Mouse (Mus musculus): ENCODE measurements around the gene Abcc4. TPM values are rescaled to one million over a fixed set of nuclear protein-coding genes. Genes with fewer than 3 reads are reported as not detected.

The Abcc4 gene
- 1 to 10 TPM; 7.9 to 9.6 TPM for total RNA-seq (2021)
- long read RNA-seq, experiment 1, full-length matches to known transcripts, result 4 of 8 reads
- long read RNA-seq, experiment 1, partial matches to known transcripts, result 1 of 8 reads
- long read RNA-seq, experiment 1, other reads (novel, unspliced or antisense), result 3 of 8 reads
- long read RNA-seq, experiment 2, full-length matches to known transcripts, result 6 of 11 reads
- long read RNA-seq, experiment 2, partial matches to known transcripts, result 4 of 11 reads
- long read RNA-seq, experiment 2, other reads (novel, unspliced or antisense), result 1 of 11 reads

GRCm38 (mm10) chr14:118705808-118706731, at the start of gene Abcc4:
Gene Abcc4, minus strand, starts transcription at chr14:118706219.
- intact Hi-C loops (cut with DNase I), result loop anchor here (5.0 kb wide), 1 partner anchor 61 kb away; no protein-coding TSS in a partner anchor
- peak; percentile 45 to 60 for DNase-seq (ENCODE audit: low spot score in 2 of 2)

- intact Hi-C loops (cut with DNase I), result no loop called here
Measured at GRCm38 (mm10) chr14:118751193-118751753, 45.3 kb upstream of the Abcc4 start.

GRCm38 (mm10) chr14:118750505-118751192, 44.6 kb upstream of the Abcc4 start:
- no peak for DNase-seq (ENCODE audit: low spot score in 2 of 2)
- intact Hi-C loops (cut with DNase I), result no loop called here

More at GRCm38 (mm10) chr14:118751193-118751753, 45.3 kb upstream of the Abcc4 start:
- DNase-seq (ENCODE audit: low spot score in 2 of 2), result no peak

- no peak for DNase-seq (ENCODE audit: low spot score in 2 of 2)
- intact Hi-C loops (cut with DNase I), result no loop called here
Measured at GRCm38 (mm10) chr14:118749715-118750114, 43.7 kb upstream of the Abcc4 start.

GRCm38 (mm10) chr14:118749068-118749467, 43.0 kb upstream of the Abcc4 start:
- intact Hi-C loops (cut with DNase I), result no loop called here
- DNase-seq (ENCODE audit: low spot score in 2 of 2), result no peak

GRCm38 (mm10) chr14:118742862-118743261, 36.8 kb upstream of the Abcc4 start:
- intact Hi-C loops (cut with DNase I), result no loop called here
- no peak for DNase-seq (ENCODE audit: low spot score in 2 of 2)

GRCm38 (mm10) chr14:118741780-118742179, 35.8 kb upstream of the Abcc4 start:
- intact Hi-C loops (cut with DNase I), result no loop called here
- no peak for DNase-seq (ENCODE audit: low spot score in 2 of 2)

GRCm38 (mm10) chr14:118737251-118737888, 31.4 kb upstream of the Abcc4 start:
- intact Hi-C loops (cut with DNase I), result no loop called here
- no peak for DNase-seq (ENCODE audit: low spot score in 2 of 2)

- intact Hi-C loops (cut with DNase I), result no loop called here
- DNase-seq (ENCODE audit: low spot score in 2 of 2), result peak in 1 of 2 experiments; percentile 32
Measured at GRCm38 (mm10) chr14:118735114-118735513, 29.1 kb upstream of the Abcc4 start.

- intact Hi-C loops (cut with DNase I), result no loop called here
- no peak for DNase-seq (ENCODE audit: low spot score in 2 of 2)
Measured at GRCm38 (mm10) chr14:118733146-118733545, 27.1 kb upstream of the Abcc4 start.

- no peak for DNase-seq (ENCODE audit: low spot score in 2 of 2)
- intact Hi-C loops (cut with DNase I), result no loop called here
Measured at GRCm38 (mm10) chr14:118730631-118731030, 24.6 kb upstream of the Abcc4 start.

- DNase-seq (ENCODE audit: low spot score in 2 of 2), result no peak
- intact Hi-C loops (cut with DNase I), result no loop called here
Measured at GRCm38 (mm10) chr14:118725467-118725866, 19.4 kb upstream of the Abcc4 start.

- intact Hi-C loops (cut with DNase I), result no loop called here
- DNase-seq (ENCODE audit: low spot score in 2 of 2), result no peak
Measured at GRCm38 (mm10) chr14:118723920-118724693, 18.1 kb upstream of the Abcc4 start.

GRCm38 (mm10) chr14:118719566-118720174, 13.7 kb upstream of the Abcc4 start:
- intact Hi-C loops (cut with DNase I), result no loop called here
- no peak for DNase-seq (ENCODE audit: low spot score in 2 of 2)

- no peak for DNase-seq (ENCODE audit: low spot score in 2 of 2)
- intact Hi-C loops (cut with DNase I), result no loop called here
Measured at GRCm38 (mm10) chr14:118718576-118718975, 12.6 kb upstream of the Abcc4 start.

GRCm38 (mm10) chr14:118716372-118717312, 10.6 kb upstream of the Abcc4 start:
- intact Hi-C loops (cut with DNase I), result no loop called here
- DNase-seq (ENCODE audit: low spot score in 2 of 2), result no peak

GRCm38 (mm10) chr14:118714720-118715119, 8.7 kb upstream of the Abcc4 start:
- intact Hi-C loops (cut with DNase I), result no loop called here
- DNase-seq (ENCODE audit: low spot score in 2 of 2), result no peak
